Mouse (Mus musculus): ENCODE results near the gene Gpd2.

GRCm38 (mm10) chr2:57350615-57351014 lies 113.2 kb downstream of the Gpd2 start:
- TF ChIP-seq POLR2A (IDR thresholded peaks at IDR 0.05; ENCODE audit: control insufficient read depth, low read depth, low read length) (no peak), CTCF (IDR thresholded peaks at IDR 0.05; ENCODE audit: control insufficient read depth, insufficient read depth, insufficient replicate concordance, low read depth, low read length) (no peak)
